Mouse (Mus musculus): ENCODE results near the gene Mta3. TPM values are rescaled to one million over a fixed set of nuclear protein-coding genes. Genes with fewer than 3 reads are reported as not detected.

Gene Mta3
- total RNA-seq, 2 experiments from 2014 or later, result 54.9 to 59.0 TPM

Other genes with a start within 250 kb of the Mta3 start
- 100 to 1,000 TPM; 177 to 189 TPM for gene Cox7a2l, start 188.8 kb upstream of the Mta3 start, total RNA-seq (2021)
- 1 to 10 TPM; 5.3 to 5.4 TPM for gene Kcng3, start 74.3 kb upstream of the Mta3 start, total RNA-seq (2021)
- gene Haao, start 141.8 kb downstream of the Mta3 start, total RNA-seq (2021), result not detected

Measured in layer of hippocampus, postnatal 10 days (tissue).